Mouse (Mus musculus): ENCODE data around the gene Rnf11. TPM values are rescaled to one million over a fixed set of nuclear protein-coding genes. Genes with fewer than 3 reads are reported as not detected.

Rnf11 gene
- total and polyA plus RNA-seq, 3 experiments, result 14.0 to 44.9 (median 44.4) TPM

GRCm38 (mm10) chr4:109442649-109443048, 41.9 kb downstream of the Rnf11 start:
- H3K4me1 ChIP-seq (ENCODE audit: insufficient read depth, low read depth, low read length), result peaks cover 73% of the 10 kb centered on the region
- H3K9me3 ChIP-seq (replicated peaks), result no peaks in the 10 kb centered on the region
- peaks cover 68% of the 10 kb centered on the region for H3K36me3 ChIP-seq (replicated peaks)
- no peak overlapping the region for H3K4me3 ChIP-seq (ENCODE audit: low read depth, low read length)
- TF ChIP-seq GATA2 (IDR thresholded peaks at IDR 0.05; ENCODE audit: borderline replicate concordance, low read depth, low read length) (no peak), CTCF (IDR thresholded peaks at IDR 0.05; ENCODE audit: low read depth, low read length) (no peak), POLR2AphosphoS5 (IDR thresholded peaks at IDR 0.05; ENCODE audit: insufficient replicate concordance, low read depth, low read length) (no peak), TAL1 (conservative IDR thresholded peaks at IDR 0.05; ENCODE audit: low read depth, low read length) (no peak)
- DNase-seq (ENCODE audit: low spot score) (no peak), ATAC-seq (ENCODE audit: extremely low read depth, insufficient number of reproducible peaks, low FRiP score, poor library complexity, severe bottlenecking) (no peak)
- H3K27me3 ChIP-seq (ENCODE audit: insufficient read depth, low read length), result no peaks in the 10 kb centered on the region

GRCm38 (mm10) chr4:109442126-109442525, 42.4 kb downstream of the Rnf11 start:
- Histone ChIP-seq H3K27me3 (ENCODE audit: insufficient read depth, low read length) (no peaks in the 10 kb centered on the region), H3K4me1 (ENCODE audit: insufficient read depth, low read depth, low read length) (peaks cover 68% of the 10 kb centered on the region), H3K36me3 (replicated peaks) (peaks cover 67% of the 10 kb centered on the region), H3K4me3 (ENCODE audit: low read depth, low read length) (no peak overlapping the region), H3K9me3 (replicated peaks) (no peaks in the 10 kb centered on the region)
- TF ChIP-seq GATA2 (IDR thresholded peaks at IDR 0.05; ENCODE audit: borderline replicate concordance, low read depth, low read length) (no peak), CTCF (IDR thresholded peaks at IDR 0.05; ENCODE audit: low read depth, low read length) (no peak), GATA1 (IDR thresholded peaks at IDR 0.05; ENCODE audit: borderline replicate concordance, low read length) (no peak), TAL1 (conservative IDR thresholded peaks at IDR 0.05; ENCODE audit: low read depth, low read length) (no peak), POLR2AphosphoS5 (IDR thresholded peaks at IDR 0.05; ENCODE audit: insufficient replicate concordance, low read depth, low read length) (no peak)
- DNase-seq (ENCODE audit: low spot score) (no peak), ATAC-seq (ENCODE audit: extremely low read depth, insufficient number of reproducible peaks, low FRiP score, poor library complexity, severe bottlenecking) (no peak)

- peaks cover 67% of the 10 kb centered on the region for H3K36me3 ChIP-seq (replicated peaks)
Measured at GRCm38 (mm10) chr4:109441000-109441399, 43.5 kb downstream of the Rnf11 start.

GRCm38 (mm10) chr4:109440381-109440780, 44.1 kb downstream of the Rnf11 start:
- ATAC-seq (ENCODE audit: extremely low read depth, insufficient number of reproducible peaks, low FRiP score, poor library complexity, severe bottlenecking) (no peak), DNase-seq (ENCODE audit: low spot score) (no peak)
- Histone ChIP-seq H3K4me1 (ENCODE audit: insufficient read depth, low read depth, low read length) (peaks cover 50% of the 10 kb centered on the region), H3K27me3 (ENCODE audit: insufficient read depth, low read length) (no peaks in the 10 kb centered on the region), H3K9me3 (replicated peaks) (no peaks in the 10 kb centered on the region), H3K4me3 (ENCODE audit: low read depth, low read length) (no peak overlapping the region), H3K36me3 (replicated peaks) (peaks cover 69% of the 10 kb centered on the region)
- TF ChIP-seq POLR2AphosphoS5 (IDR thresholded peaks at IDR 0.05; ENCODE audit: insufficient replicate concordance, low read depth, low read length) (no peak), GATA1 (IDR thresholded peaks at IDR 0.05; ENCODE audit: borderline replicate concordance, low read length) (no peak), CTCF (IDR thresholded peaks at IDR 0.05; ENCODE audit: low read depth, low read length) (no peak), TAL1 (conservative IDR thresholded peaks at IDR 0.05; ENCODE audit: low read depth, low read length) (no peak), GATA2 (IDR thresholded peaks at IDR 0.05; ENCODE audit: borderline replicate concordance, low read depth, low read length) (no peak)

More at GRCm38 (mm10) chr4:109441000-109441399, 43.5 kb downstream of the Rnf11 start:
- no peaks in the 10 kb centered on the region for H3K9me3 ChIP-seq (replicated peaks)
- H3K27me3 ChIP-seq (ENCODE audit: insufficient read depth, low read length), result no peaks in the 10 kb centered on the region
- DNase-seq (ENCODE audit: low spot score), result no peak
- no peak overlapping the region for H3K4me3 ChIP-seq (ENCODE audit: low read depth, low read length)
- TF ChIP-seq TAL1 (conservative IDR thresholded peaks at IDR 0.05; ENCODE audit: low read depth, low read length) (no peak), GATA2 (IDR thresholded peaks at IDR 0.05; ENCODE audit: borderline replicate concordance, low read depth, low read length) (no peak), CTCF (IDR thresholded peaks at IDR 0.05; ENCODE audit: low read depth, low read length) (no peak), GATA1 (IDR thresholded peaks at IDR 0.05; ENCODE audit: borderline replicate concordance, low read length) (no peak), POLR2AphosphoS5 (IDR thresholded peaks at IDR 0.05; ENCODE audit: insufficient replicate concordance, low read depth, low read length) (no peak)
- peaks cover 57% of the 10 kb centered on the region for H3K4me1 ChIP-seq (ENCODE audit: insufficient read depth, low read depth, low read length)
- ATAC-seq (ENCODE audit: extremely low read depth, insufficient number of reproducible peaks, low FRiP score, poor library complexity, severe bottlenecking), result no peak

GRCm38 (mm10) chr4:109439825-109440248, 44.7 kb downstream of the Rnf11 start:
- Histone ChIP-seq H3K27me3 (ENCODE audit: insufficient read depth, low read length) (no peaks in the 10 kb centered on the region), H3K4me1 (ENCODE audit: insufficient read depth, low read depth, low read length) (peaks cover 45% of the 10 kb centered on the region), H3K4me3 (ENCODE audit: low read depth, low read length) (no peak overlapping the region), H3K36me3 (replicated peaks) (peaks cover 72% of the 10 kb centered on the region), H3K9me3 (replicated peaks) (no peaks in the 10 kb centered on the region)
- DNase-seq (ENCODE audit: low spot score) (no peak), ATAC-seq (ENCODE audit: extremely low read depth, insufficient number of reproducible peaks, low FRiP score, poor library complexity, severe bottlenecking) (peak; percentile 37)
- TF ChIP-seq TAL1 (conservative IDR thresholded peaks at IDR 0.05; ENCODE audit: low read depth, low read length), result no peak
- no peak for TF ChIP-seq POLR2AphosphoS5 (IDR thresholded peaks at IDR 0.05; ENCODE audit: insufficient replicate concordance, low read depth, low read length)

- Histone ChIP-seq H3K9me3 (replicated peaks) (no peaks in the 10 kb centered on the region), H3K36me3 (replicated peaks) (peaks cover 75% of the 10 kb centered on the region), H3K27me3 (ENCODE audit: insufficient read depth, low read length) (no peaks in the 10 kb centered on the region), H3K4me1 (ENCODE audit: insufficient read depth, low read depth, low read length) (peaks cover 38% of the 10 kb centered on the region), H3K4me3 (ENCODE audit: low read depth, low read length) (no peak overlapping the region)
- TF ChIP-seq GATA1 (IDR thresholded peaks at IDR 0.05; ENCODE audit: borderline replicate concordance, low read length), result no peak
- no peak for TF ChIP-seq CTCF (IDR thresholded peaks at IDR 0.05; ENCODE audit: low read depth, low read length)
- no peak for TF ChIP-seq GATA2 (IDR thresholded peaks at IDR 0.05; ENCODE audit: borderline replicate concordance, low read depth, low read length)
- TF ChIP-seq TAL1 (conservative IDR thresholded peaks at IDR 0.05; ENCODE audit: low read depth, low read length), result no peak
- no peak for TF ChIP-seq POLR2AphosphoS5 (IDR thresholded peaks at IDR 0.05; ENCODE audit: insufficient replicate concordance, low read depth, low read length)
- DNase-seq (ENCODE audit: low spot score) (no peak), ATAC-seq (ENCODE audit: extremely low read depth, insufficient number of reproducible peaks, low FRiP score, poor library complexity, severe bottlenecking) (no peak)
Measured at GRCm38 (mm10) chr4:109439101-109439500, 45.4 kb downstream of the Rnf11 start.
